Mouse (Mus musculus): ENCODE measurements around the gene Dennd2c. TPM values are rescaled to one million over a fixed set of nuclear protein-coding genes. Genes with fewer than 3 reads are reported as not detected.
"Not testable (repeated sequence)": the region's sequence is repeated elsewhere in the genome, so short reads cannot be mapped to it uniquely, and the experiment has no call there.

Gene Dennd2c
- total RNA-seq, 2 experiments from 2014 or later = 0.17 to 0.20 TPM

- DNase-seq (ENCODE audit: low spot score in 2 of 2) = no peak
Measured at GRCm38 (mm10) chr3:103213537-103213936, 111.1 kb downstream of the Dennd2c start.

GRCm38 (mm10) chr3:103214593-103215285, 112.3 kb downstream of the Dennd2c start:
- DNase-seq (ENCODE audit: low spot score in 2 of 2) = no peak

GRCm38 (mm10) chr3:103215399-103215798, 113.0 kb downstream of the Dennd2c start:
- not testable (repeated sequence) for DNase-seq (ENCODE audit: low spot score in 2 of 2)

Other genes starting within 250 kb of the Dennd2c start
- not detected for gene Sycp1, start 166.5 kb upstream of the Dennd2c start, total RNA-seq (2021)
- not detected for gene Nr1h5, start 138.5 kb upstream of the Dennd2c start, total RNA-seq (2021)
- gene Sike1, start 106.9 kb upstream of the Dennd2c start, total RNA-seq (2021) = 10 to 100 TPM; 64.1 to 65.3 TPM
- 100 to 1,000 TPM; 228 to 240 TPM for gene Csde1, start 82.2 kb upstream of the Dennd2c start, total RNA-seq (2021)
- 10 to 100 TPM; 50.5 to 65.4 TPM for gene Nras, start 44.3 kb upstream of the Dennd2c start, total RNA-seq (2021)
- gene Ampd1, start 28.6 kb upstream of the Dennd2c start, total RNA-seq (2021) = not detected
- gene Bcas2, start 69.1 kb downstream of the Dennd2c start, total RNA-seq (2021) = 10 to 100 TPM; 63.9 to 65.8 TPM
- 10 to 100 TPM; 49.6 to 52.5 TPM for gene Trim33, start 176.7 kb downstream of the Dennd2c start, total RNA-seq (2021)

Data from layer of hippocampus, adult 18-20 months (tissue).